Mouse (Mus musculus): ENCODE measurements at regions not wholly inside any gene's neighbourhood (a gene's known extent, or its start where the extent isn't known, plus 50 kb on each side); places are given as distances from the start of the nearest gene placed in this dataset.

DNA sequence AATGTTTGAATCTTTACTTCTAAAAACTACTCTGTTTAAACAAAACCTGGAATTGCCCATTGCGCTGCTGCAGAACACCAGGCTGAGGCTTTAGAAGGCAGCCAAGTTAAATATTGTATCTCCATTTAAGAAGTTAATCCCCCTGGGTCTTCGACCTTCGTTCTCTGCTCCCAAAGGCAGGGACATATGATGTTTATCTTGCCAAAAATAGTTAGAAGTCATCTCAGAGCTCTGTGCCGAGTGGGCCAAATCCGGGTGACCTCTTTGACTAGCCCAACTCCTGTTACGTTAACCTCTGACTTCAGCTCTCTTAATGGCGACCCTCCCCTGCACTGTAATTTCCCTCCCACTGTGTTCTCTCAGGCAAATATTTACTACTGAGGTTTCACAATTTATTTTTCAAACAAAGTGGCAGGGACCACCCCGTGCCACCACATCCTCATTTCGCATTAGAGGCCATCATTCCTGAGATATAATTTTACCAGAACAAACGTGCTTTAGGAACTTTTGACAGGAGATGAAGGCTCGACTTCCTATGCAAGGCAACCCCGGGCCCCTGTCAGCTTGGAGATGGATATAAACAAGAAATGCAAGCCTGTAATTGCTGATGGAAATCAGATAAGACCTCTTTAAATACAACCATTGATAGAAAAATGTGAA, 350.7 kb downstream of the Hsfy2 start:
- 59% methylated on average over 12 of the region's 12 CpGs for WGBS
- Histone ChIP-seq H3K9me3 (no peaks in the 10 kb centered on the region), H3K4me1 (replicated peaks) (no peaks in the 10 kb centered on the region), H3K36me3 (no peaks in the 10 kb centered on the region), H3K27me3 (ENCODE audit: insufficient read depth, poor library complexity, severe bottlenecking) (no peaks in the 10 kb centered on the region), H3K4me3 (no peak overlapping the region), H3K27ac (no peak overlapping the region)
- DNase-seq (ENCODE audit: low spot score), result peak; percentile 24

DNA sequence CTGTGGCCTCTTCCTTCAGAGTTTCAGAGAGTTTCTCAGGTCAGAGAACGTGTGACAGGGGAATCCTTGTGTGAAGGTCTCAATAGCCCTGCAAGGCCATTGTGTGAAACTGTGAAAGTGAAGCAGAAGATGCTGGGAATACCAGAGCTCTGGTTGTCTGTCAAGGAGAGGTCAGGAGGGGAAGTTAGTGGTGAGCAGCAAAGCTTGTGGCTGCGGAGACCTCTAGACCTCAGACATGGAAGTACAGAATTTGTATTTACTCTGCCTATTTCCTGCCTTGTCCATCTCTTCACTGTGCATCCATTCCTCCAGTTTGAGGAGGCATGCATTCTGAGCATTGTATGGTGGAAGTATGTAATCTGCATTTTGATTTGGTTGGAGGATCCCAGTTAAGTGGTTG, 375.5 kb downstream of the Hsfy2 start:
- Histone ChIP-seq H3K27ac (no peak overlapping the region), H3K36me3 (no peaks in the 10 kb centered on the region), H3K4me3 (no peak overlapping the region), H3K4me1 (replicated peaks) (no peaks in the 10 kb centered on the region), H3K9me3 (no peaks in the 10 kb centered on the region), H3K27me3 (ENCODE audit: insufficient read depth, poor library complexity, severe bottlenecking) (no peaks in the 10 kb centered on the region)
- 54% methylated on average over 2 of the region's 2 CpGs for WGBS
- DNase-seq (ENCODE audit: low spot score), result no peak

DNA sequence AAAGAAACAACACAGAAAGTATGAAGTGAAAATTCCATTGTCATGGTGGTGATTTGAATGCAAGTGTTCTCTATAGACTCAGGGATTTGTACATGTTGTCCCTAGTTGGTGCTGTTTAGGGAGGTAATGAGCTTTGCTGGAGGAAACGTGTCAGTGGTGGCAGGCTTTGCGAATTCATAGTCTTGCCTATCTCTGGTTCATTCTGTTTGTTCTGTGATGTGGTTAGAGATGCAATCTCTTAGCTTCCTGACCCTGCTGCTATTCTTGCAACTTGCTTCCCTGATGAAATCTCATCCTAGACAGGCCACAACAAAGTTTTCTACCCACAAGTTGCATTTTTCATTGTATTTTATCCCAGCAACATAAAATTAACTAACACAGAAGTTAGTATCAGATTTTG, 376.5 kb downstream of the Hsfy2 start:
- Histone ChIP-seq H3K9me3 (no peaks in the 10 kb centered on the region), H3K27me3 (ENCODE audit: insufficient read depth, poor library complexity, severe bottlenecking) (no peaks in the 10 kb centered on the region), H3K27ac (no peak overlapping the region), H3K4me1 (replicated peaks) (no peaks in the 10 kb centered on the region), H3K36me3 (no peaks in the 10 kb centered on the region), H3K4me3 (no peak overlapping the region)
- DNase-seq (ENCODE audit: low spot score), result no peak
- WGBS, result 74% methylated on average over 2 of the region's 2 CpGs

DNA sequence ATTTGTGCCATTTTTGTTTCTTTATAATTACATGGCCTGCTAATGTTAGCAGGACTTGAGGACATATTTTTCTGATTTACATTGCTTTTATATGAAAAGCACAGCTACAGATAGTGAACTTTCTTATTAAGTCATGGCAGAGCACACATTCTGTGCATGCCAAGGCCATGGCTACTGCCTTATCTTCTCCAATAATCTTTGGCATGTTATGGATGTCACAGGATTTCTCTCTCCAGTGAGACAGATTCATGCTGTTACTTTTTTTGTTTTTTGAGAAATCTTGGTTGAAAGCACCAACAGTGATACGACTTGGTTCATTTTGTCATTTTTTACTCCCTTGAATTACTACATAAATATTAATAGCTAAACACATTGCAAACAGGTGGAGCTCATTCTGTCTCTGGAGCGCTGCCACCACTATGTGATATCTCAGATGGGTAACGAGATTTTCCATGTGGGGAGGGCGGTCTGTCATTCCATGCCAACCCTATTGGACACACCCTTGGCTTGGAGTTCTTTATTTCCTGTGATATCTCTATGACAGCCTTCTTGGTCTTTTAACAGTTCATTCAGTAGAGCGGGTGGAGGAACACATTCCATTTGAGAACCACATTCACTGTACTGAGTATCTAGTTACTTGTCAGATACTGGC, 380.3 kb downstream of the Hsfy2 start:
- Histone ChIP-seq H3K9me3 (no peaks in the 10 kb centered on the region), H3K4me3 (no peak overlapping the region), H3K36me3 (no peaks in the 10 kb centered on the region), H3K27me3 (ENCODE audit: insufficient read depth, poor library complexity, severe bottlenecking) (no peaks in the 10 kb centered on the region), H3K27ac (no peak overlapping the region), H3K4me1 (replicated peaks) (no peaks in the 10 kb centered on the region)
- WGBS, result 89% methylated on average over 5 of the region's 5 CpGs
- DNase-seq (ENCODE audit: low spot score), result no peak

DNA sequence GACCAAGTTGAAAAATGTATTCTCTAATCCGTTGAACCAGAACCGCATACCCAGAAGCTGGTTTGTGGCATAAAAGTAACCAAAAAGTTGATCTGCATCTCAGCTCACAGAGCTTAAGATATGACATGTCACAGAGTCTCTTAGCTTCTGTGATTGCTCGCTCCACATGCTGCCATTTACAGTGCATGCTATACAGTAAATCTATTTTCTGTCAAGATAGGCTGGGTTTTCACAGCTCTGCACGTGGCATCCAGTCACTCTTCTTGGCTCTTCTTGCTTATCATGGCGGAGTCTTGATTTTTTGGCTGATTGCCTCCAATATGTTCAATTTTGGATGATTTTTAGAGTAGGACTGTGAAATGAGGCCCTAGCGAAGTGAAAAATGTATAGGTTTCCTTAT, 397.5 kb downstream of the Hsfy2 start:
- 86% methylated on average over 6 of the region's 6 CpGs for WGBS
- H3K27ac ChIP-seq, result no peak overlapping the region
- no peaks in the 10 kb centered on the region for H3K9me3 ChIP-seq
- H3K4me3 ChIP-seq, result no peak overlapping the region
- no peaks in the 10 kb centered on the region for H3K4me1 ChIP-seq (replicated peaks)
- no peaks in the 10 kb centered on the region for H3K36me3 ChIP-seq
- DNase-seq (ENCODE audit: low spot score), result no peak
- no peaks in the 10 kb centered on the region for H3K27me3 ChIP-seq (ENCODE audit: insufficient read depth, poor library complexity, severe bottlenecking)

DNA sequence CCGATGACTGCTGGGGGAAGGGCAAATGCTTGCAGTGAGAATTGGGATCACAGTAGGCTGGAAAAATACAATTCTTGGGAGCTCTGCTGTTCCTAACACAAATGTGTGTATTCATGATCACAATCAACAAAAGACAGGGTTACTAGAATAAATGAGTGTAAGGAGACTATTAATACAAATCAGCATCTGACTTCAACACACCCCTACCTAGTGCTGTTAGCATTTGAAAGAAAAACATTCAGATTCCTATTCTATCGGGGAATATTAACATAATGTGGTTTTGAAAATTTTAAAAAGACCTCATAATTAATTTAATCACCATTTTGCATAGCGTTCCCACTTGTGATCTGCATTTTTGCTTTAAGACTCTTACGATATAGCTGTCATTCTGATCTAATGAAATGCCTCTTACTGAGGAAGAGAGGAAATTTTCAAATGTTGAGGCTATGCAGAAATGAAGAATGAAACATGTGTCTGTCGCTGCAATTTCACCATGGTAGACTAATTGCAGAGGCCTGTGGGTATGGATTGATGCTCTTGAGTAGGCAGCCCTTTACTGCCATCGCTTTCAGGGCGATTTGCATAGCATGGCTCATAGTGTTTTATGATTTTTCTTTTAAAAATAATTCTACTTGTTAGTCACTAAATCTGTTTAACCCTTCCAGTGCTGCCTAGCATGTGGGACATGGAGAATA, 410.8 kb downstream of the Hsfy2 start:
- Histone ChIP-seq H3K9me3 (no peaks in the 10 kb centered on the region), H3K4me1 (replicated peaks) (no peaks in the 10 kb centered on the region), H3K27ac (no peak overlapping the region), H3K27me3 (ENCODE audit: insufficient read depth, poor library complexity, severe bottlenecking) (no peaks in the 10 kb centered on the region), H3K4me3 (no peak overlapping the region), H3K36me3 (no peaks in the 10 kb centered on the region)
- WGBS, result 88% methylated on average over 7 of the region's 7 CpGs
- no peak for DNase-seq (ENCODE audit: low spot score)

DNA sequence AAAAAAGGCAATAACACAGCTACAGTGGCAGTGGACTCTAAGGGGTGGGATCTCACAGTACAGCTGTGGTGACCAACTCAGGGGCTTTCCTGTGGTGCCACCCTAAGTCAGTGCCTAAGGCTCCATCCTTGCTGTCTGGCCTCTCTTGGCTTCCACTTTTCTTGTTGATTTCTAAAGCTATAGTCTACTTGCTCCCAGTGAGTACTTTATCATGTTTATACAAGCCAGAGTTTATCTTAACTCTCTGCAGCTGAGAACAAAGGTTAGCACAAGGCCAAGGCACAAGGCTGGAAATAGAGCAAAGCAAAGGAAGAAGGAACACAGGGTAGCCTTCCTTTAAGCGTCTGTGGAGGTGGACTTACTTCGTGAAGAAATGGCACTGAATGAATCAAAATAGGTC, 417.5 kb downstream of the Hsfy2 start:
- 87% methylated on average over 2 of the region's 2 CpGs for WGBS
- Histone ChIP-seq H3K27me3 (ENCODE audit: insufficient read depth, poor library complexity, severe bottlenecking) (no peaks in the 10 kb centered on the region), H3K27ac (no peak overlapping the region), H3K36me3 (no peaks in the 10 kb centered on the region), H3K9me3 (no peaks in the 10 kb centered on the region), H3K4me1 (replicated peaks) (no peaks in the 10 kb centered on the region), H3K4me3 (no peak overlapping the region)
- no peak for DNase-seq (ENCODE audit: low spot score)

DNA sequence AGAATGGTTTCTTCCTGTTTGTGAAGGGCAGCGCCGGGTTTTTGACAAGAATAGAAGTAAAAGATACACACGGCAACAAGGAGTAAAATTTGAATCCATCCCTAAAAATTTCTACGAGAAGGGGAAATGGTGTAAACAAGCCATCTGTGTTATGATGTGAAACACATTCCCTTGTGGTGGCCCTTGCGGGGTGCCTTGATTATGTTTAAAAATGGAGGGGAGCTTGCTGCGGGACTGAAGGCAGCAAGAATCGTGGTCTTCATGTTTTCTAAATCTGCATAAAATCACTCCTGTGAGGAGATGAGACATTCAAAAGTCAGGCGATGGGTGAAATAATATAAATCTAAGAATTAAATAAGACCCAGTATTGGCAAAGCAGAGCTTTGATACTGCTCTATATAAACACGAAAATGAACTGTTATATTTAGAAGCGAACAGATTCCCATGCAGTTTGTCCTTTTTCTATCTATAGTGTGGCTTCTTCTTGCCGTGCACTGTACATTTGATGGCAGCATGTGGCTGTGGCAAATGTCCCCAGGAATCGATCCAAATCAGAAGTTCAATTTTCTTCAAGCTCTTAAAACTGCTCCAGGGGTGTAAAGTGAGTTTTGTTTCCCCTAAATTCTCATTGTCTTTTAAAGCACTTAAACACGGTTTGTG, 426.4 kb downstream of the Hsfy2 start:
- DNase-seq (ENCODE audit: low spot score), result no peak
- no peaks in the 10 kb centered on the region for H3K36me3 ChIP-seq
- H3K4me1 ChIP-seq (replicated peaks), result no peaks in the 10 kb centered on the region
- no peaks in the 10 kb centered on the region for H3K9me3 ChIP-seq
- H3K27ac ChIP-seq, result no peak overlapping the region
- WGBS, result 90% methylated on average over 13 of the region's 13 CpGs
- no peak overlapping the region for H3K4me3 ChIP-seq
- H3K27me3 ChIP-seq (ENCODE audit: insufficient read depth, poor library complexity, severe bottlenecking), result no peaks in the 10 kb centered on the region

DNA sequence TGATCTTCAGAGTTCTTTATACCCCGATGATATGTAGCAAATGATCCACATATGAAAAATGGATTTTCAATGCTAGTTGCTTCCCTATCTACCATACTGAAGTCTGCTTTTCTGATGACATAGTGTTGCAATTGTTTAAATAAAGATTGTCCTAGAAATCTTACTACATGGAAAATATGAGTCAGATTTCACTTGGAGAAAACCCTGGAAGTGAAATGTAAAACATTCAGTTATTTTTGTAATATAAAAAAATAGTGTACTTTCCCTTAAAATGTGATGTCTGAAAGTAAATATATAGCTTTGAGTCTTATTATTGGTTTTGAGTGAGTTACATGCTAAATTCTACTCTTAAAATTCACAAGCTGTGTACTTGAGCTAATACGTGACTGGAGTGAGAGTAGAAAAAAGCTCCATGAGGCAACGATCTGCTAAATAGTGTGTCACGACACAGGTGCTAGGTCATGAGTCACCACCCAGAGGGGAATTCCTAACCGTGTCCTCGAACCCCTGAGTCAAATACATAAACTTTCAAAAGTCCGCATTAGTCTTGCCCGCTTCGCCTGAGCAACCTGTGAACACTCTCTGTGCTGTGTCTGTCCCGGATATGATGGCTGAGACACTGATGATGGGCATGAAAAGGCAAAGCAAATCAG, 430.5 kb downstream of the Hsfy2 start:
- no peak overlapping the region for H3K27ac ChIP-seq
- H3K4me1 ChIP-seq (replicated peaks), result no peaks in the 10 kb centered on the region
- no peaks in the 10 kb centered on the region for H3K36me3 ChIP-seq
- no peaks in the 10 kb centered on the region for H3K9me3 ChIP-seq
- DNase-seq (ENCODE audit: low spot score), result no peak
- H3K4me3 ChIP-seq, result no peak overlapping the region
- H3K27me3 ChIP-seq (ENCODE audit: insufficient read depth, poor library complexity, severe bottlenecking), result no peaks in the 10 kb centered on the region
- 90% methylated on average over 10 of the region's 10 CpGs for WGBS

DNA sequence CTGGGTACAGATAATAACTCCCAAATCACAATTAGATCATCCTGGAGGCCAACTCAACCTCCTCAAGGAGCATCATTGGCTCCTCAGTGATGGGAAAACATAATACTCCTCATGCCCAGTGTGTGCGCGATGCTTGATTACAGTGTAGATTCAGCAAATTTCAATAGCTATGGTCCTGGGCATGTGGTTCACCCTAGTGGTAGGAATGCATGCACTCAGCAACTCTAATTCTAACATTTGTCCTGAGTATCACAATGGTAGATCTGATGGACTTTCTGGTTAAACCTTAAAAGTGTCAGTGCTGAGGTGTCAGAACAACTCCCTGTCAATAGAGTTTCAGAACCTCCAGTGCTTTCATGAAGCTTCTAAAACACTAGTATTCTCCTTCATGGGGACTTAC, 442.0 kb downstream of the Hsfy2 start:
- no peaks in the 10 kb centered on the region for H3K4me1 ChIP-seq (replicated peaks)
- H3K9me3 ChIP-seq, result no peaks in the 10 kb centered on the region
- H3K4me3 ChIP-seq, result no peak overlapping the region
- no peak for DNase-seq (ENCODE audit: low spot score)
- H3K27ac ChIP-seq, result no peak overlapping the region
- no peaks in the 10 kb centered on the region for H3K36me3 ChIP-seq
- WGBS, result 95% methylated on average over 2 of the region's 2 CpGs
- no peaks in the 10 kb centered on the region for H3K27me3 ChIP-seq (ENCODE audit: insufficient read depth, poor library complexity, severe bottlenecking)

DNA sequence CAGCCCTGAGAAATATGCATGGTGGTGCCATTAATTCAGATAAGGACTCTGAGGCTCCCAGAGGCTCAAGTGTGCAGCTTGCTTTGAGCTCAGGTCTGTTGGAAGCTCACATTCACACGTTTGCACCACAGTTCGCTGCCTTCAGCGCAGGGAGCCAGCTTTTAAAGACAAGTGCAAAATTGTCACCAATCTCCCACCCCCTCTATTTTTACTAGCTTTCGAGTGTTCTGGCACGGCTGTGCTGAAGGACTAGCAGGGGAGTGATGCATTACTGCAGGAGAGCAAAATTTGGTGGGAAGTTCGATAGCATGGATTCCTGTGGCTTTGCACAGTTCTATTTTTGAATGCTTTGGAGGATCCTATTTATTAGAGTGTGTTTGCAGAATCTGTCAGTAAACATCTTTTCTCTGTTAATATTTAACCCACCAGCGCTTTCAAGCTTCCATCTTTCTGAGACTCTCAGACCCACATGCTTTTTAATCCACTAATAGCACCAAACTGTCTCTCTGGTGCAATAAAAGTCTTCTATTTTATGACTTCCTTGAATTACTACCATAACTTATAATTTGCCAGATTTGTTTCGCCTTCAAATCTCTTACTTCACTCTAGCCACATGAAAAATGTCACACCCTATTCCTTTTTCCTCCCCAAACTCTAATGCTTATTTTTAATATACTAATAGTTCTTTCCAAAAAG, 453.6 kb downstream of the Hsfy2 start:
- H3K4me3 ChIP-seq, result no peak overlapping the region
- H3K27ac ChIP-seq, result no peak overlapping the region
- H3K36me3 ChIP-seq, result no peaks in the 10 kb centered on the region
- H3K27me3 ChIP-seq (ENCODE audit: insufficient read depth, poor library complexity, severe bottlenecking), result no peaks in the 10 kb centered on the region
- DNase-seq (ENCODE audit: low spot score), result no peak
- WGBS, result 86% methylated on average over 8 of the region's 8 CpGs
- H3K4me1 ChIP-seq (replicated peaks), result no peaks in the 10 kb centered on the region
- H3K9me3 ChIP-seq, result no peaks in the 10 kb centered on the region

DNA sequence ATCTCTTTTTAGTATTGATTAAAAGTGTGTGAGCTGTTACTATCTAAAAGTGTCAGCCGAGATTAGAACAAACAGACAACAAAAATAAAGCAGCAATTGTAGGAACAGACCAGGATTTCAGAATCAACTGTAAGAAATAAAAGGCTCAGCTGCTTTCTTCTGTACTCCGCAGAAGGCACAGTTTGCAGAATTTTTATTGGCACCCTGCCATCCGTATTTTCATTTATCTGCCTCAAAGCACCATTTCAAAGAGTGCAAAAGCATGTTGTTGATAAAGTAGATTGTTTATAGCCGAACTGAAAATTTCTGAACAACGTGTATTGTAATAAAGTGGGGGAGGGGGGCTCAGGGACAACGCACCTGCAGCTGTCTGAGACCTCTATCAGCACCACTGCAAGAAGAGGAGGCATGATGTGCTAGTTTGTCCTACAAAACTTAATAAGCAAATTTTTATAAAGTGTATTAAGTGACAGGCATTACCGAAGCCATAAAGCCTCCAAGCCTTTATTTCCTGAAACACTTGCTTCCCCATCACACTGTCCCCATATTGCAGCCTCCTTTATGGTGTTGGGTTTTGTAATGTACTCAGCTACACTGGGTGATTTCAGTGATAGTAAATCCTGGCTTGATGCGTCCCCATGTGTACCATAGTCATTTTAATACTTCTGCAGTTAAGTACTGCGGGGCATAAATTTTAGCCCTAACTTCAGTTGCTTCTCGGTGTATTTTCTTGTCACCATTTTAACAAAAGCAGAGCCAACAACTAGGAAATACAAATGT, 457.8 kb downstream of the Hsfy2 start:
- Histone ChIP-seq H3K36me3 (no peaks in the 10 kb centered on the region), H3K27me3 (ENCODE audit: insufficient read depth, poor library complexity, severe bottlenecking) (no peaks in the 10 kb centered on the region), H3K9me3 (no peaks in the 10 kb centered on the region), H3K4me1 (replicated peaks) (no peaks in the 10 kb centered on the region), H3K4me3 (no peak overlapping the region), H3K27ac (no peak overlapping the region)
- 85% methylated on average over 10 of the region's 10 CpGs for WGBS
- DNase-seq (ENCODE audit: low spot score), result no peak
